Mouse (Mus musculus) kidney, adult 2 months (tissue): ENCODE results near the gene Trim69. TPM values are rescaled to one million over a fixed set of nuclear protein-coding genes. Genes with fewer than 3 reads are reported as not detected.

Experiments used
- DNase-seq: peaks from one replicate; pipeline ENCODE4 v3.0.0; 2021
- H3K27ac ChIP-seq: fragments of 200-500 bp; 2 replicates; pipeline ENCODE4 v1.5.1; 2012; ENCODE audit warnings: low read depth, low read length, control low read depth, inconsistent platforms; ENCODE audit not compliant: insufficient read depth
- H3K27me3 ChIP-seq: fragments of 200-500 bp; replicated peaks from 2 replicates; pipeline ENCODE4 v1.6.1; 2012; ENCODE audit warnings: mild to moderate bottlenecking, moderate library complexity, low read length, inconsistent platforms; ENCODE audit not compliant: control insufficient read depth, insufficient read depth
- H3K36me3 ChIP-seq: fragments of 200-500 bp; 2 replicates; pipeline ENCODE4 v1.6.1; 2012; ENCODE audit warnings: mild to moderate bottlenecking, moderate library complexity, low read length, inconsistent platforms; ENCODE audit not compliant: control insufficient read depth, insufficient read depth
- H3K4me1 ChIP-seq: fragments of 200-500 bp; 2 replicates; pipeline ENCODE4 v1.6.1; 2011; ENCODE audit warnings: low read length; ENCODE audit not compliant: control insufficient read depth, insufficient read depth
- H3K4me3 ChIP-seq: fragments of 200-500 bp; 2 replicates; pipeline ENCODE4 v1.5.1; 2011; ENCODE audit warnings: mild to moderate bottlenecking, low read depth, low read length, control low read depth; ENCODE audit not compliant: insufficient read depth
- CTCF ChIP-seq: fragments of 200-500 bp; conservative IDR thresholded peaks from 2 replicates; pipeline ENCODE4 v1.5.1; 2011; ENCODE audit warnings: low read depth, mild to moderate bottlenecking, control low read depth, low read length, moderate library complexity, mixed read lengths; ENCODE audit not compliant: insufficient read depth, insufficient read length
- POLR2A ChIP-seq: fragments of 200-500 bp; IDR thresholded peaks from one replicate; pipeline ENCODE4 v1.6.1; 2011; ENCODE audit warnings: low read depth, low read length, control low read depth
- WGBS: fragments of 180-500 bp; shearing (Covaris S2); methylation state at CpG from one replicate; pipeline ENCODE4 v1.1.7; 2018; 5-methylcytosine and 5-hydroxymethylcytosine counted together
- polyA plus RNA-seq: library from polyadenylated mRNA; depleted of rRNA; stranded (reverse); fragments of >200 nt; gene quantifications from 2 replicates; pipeline ENCODE4 v1.2.3, GENCODE M21; 2012

Trim69 gene
- polyA plus RNA-seq, 1 experiment = not detected

DNA sequence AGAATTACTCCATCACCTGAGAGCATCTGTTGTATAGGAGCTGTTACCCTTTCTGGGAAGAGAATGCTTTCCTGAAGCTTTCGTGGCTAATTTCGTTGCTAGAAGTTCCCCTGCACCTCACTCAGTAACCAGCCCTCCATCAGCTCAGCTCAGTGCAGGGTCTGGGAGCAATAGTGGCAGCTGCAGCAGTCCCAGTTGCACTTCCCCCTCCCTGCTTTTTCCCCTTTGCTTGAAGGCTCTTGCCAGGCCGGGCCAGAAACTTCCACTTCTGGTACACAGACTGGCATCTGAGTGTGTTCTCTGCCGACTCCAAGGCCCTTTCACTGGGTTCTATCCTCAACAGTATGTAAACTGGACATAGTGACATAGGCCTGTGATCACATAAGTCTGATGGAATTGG, 24.6 kb downstream of the Trim69 start:
- no peak for TF ChIP-seq POLR2A
- no peak for TF ChIP-seq CTCF
- 86% methylated on average over 4 of the region's 4 CpGs for WGBS
- DNase-seq = no peak

DNA sequence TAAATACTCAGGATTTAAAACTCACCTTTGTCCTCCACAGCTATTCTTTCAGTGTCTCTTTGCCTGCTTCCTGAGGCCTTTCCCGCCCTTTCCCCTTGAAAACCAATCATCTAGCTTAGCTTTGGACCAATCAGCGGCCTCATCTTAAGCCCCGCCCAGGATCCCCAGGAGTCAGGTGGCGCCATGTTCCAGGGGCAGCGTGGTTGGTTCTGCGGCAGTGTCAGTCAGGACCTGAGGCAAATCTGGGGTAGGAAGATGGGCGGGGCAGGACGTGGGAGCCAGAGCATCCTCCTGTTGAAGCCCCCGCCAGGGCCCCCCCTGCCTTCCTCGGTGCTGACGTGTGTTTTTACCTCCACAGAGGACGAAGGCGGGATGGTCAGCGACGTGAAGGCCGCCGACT, 25.6 kb downstream of the Trim69 start, which contains the start of the genes Patl2 and Terb2:
Patl2 (minus strand) TSS at position 84 of the 400 bp plus-strand sequence.
Terb2 (plus strand) TSS at position 167 of the 400 bp plus-strand sequence.
- no peak for DNase-seq
- no peak within 1 kb of the TSS for H3K4me3 ChIP-seq
- H3K4me1 ChIP-seq = no peaks in the 10 kb centered on the region
- no peak within 1 kb of the TSS for H3K27ac ChIP-seq
- WGBS = 86% methylated on average over 17 of the region's 17 CpGs
- no peaks in the 10 kb centered on the region for H3K27me3 ChIP-seq
- no peaks in the 10 kb centered on the region for H3K36me3 ChIP-seq
- TF ChIP-seq POLR2A (no peak), CTCF (no peak)

More for the DNA sequence above, 24.6 kb downstream of the Trim69 start:
- H3K36me3 ChIP-seq = no peaks in the 10 kb centered on the region
- no peaks in the 10 kb centered on the region for H3K27me3 ChIP-seq
- H3K4me1 ChIP-seq = no peaks in the 10 kb centered on the region
- H3K4me3 ChIP-seq = no peak overlapping the region
- H3K27ac ChIP-seq = no peak overlapping the region

DNA sequence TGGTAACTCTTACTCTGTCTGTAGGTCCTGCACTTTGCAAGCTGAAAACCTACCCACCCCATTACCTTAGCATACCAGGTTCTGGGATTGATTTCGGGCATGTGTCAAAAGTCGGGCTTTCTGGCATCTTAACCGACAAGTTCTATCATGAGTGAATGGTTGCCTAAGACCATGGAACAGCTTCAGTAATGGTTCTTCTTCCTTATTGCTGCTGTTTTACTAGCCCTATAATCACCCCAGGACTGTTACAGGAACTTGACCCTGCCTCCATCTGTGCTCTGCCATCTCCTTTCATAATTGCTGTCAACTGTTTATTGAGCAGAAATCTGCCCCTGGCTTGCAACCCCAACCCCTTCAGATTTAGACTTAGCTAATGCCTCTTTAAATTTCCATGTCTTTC, 26.3 kb downstream of the Trim69 start:
- Histone ChIP-seq H3K4me3 (no peak overlapping the region), H3K36me3 (no peaks in the 10 kb centered on the region), H3K4me1 (no peaks in the 10 kb centered on the region), H3K27me3 (no peaks in the 10 kb centered on the region), H3K27ac (no peak overlapping the region)
- 89% methylated on average over 3 of the region's 3 CpGs for WGBS
- TF ChIP-seq POLR2A (no peak), CTCF (no peak)
- DNase-seq = no peak

DNA sequence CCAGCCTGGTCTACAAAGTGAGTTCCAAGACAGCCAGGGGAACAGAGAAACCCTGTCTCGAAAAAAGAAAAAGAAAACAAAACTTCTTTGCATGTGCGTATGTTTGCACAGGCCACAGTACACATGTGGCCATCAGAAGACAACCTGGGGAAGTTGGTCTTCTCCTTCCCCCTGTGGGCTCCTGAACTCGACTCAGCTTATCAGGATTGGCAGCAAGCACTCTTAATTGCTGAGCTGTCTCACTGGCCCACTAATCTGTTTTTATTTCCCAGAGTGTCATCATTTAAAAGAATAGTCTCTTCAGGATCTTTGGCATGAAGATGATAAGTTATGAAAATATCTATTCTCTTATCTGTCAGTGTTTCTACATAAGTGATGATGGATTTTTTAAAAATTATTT, 31.3 kb downstream of the Trim69 start:
- TF ChIP-seq CTCF (no peak), POLR2A (no peak)
- H3K27ac ChIP-seq = no peak overlapping the region
- WGBS = 73% methylated on average over 3 of the region's 3 CpGs
- H3K4me3 ChIP-seq = no peak overlapping the region
- DNase-seq = no peak
- no peaks in the 10 kb centered on the region for H3K4me1 ChIP-seq
- H3K27me3 ChIP-seq = no peaks in the 10 kb centered on the region
- H3K36me3 ChIP-seq = no peaks in the 10 kb centered on the region

DNA sequence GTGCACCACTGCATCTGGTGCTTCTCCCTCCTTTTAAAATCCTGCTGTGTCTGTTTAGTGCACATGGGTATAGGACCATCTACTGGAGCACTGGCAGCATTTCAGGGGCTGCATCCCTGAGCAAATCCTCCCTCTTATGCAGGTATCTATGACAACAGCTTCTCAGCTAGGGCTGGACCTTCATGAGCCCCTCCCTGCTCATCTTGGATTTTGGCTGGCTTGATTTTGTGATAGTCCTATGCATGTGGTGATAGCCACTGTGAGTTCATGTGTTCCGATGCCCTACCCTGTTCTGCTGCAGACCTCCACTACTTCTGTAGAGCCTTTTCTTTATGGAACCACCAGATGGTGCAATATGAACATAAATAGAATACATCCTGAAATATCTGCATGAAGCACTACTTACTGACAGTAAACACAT, 34.0 kb downstream of the Trim69 start:
- H3K27me3 ChIP-seq = no peaks in the 10 kb centered on the region

DNA sequence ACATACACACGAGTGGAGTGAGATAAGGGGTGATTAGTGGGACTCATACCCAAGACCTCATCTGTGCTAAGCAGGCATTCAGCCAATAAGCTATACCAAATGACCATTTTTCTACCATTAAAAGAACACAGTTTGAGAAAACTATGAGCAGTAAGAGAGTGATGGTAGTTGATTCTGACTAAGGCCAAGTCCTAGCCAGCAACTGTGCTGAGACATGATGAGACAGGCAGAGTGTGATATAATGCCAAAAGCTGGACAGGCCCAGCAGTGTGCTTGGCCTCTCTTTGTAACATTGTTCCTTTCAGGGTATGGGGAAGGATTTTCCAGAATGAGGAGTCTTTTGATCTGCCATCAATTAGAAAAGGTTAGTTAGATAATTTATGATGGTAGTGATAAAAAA, 41.0 kb downstream of the Trim69 start:
- TF ChIP-seq POLR2A = no peak
- Histone ChIP-seq H3K27ac (no peak overlapping the region), H3K27me3 (no peaks in the 10 kb centered on the region), H3K36me3 (no peaks in the 10 kb centered on the region), H3K4me1 (no peaks in the 10 kb centered on the region), H3K4me3 (no peak overlapping the region)
- DNase-seq = no peak
- WGBS = 89% methylated on average over 1 of the region's 1 CpGs

More for the DNA sequence above, 34.0 kb downstream of the Trim69 start:
- Histone ChIP-seq H3K36me3 (no peaks in the 10 kb centered on the region), H3K4me1 (no peaks in the 10 kb centered on the region), H3K4me3 (no peak overlapping the region), H3K27ac (no peak overlapping the region)
- TF ChIP-seq POLR2A (no peak), CTCF (peak; percentile 51)
- peak; percentile 63 for DNase-seq
- 41% methylated on average over 1 of the region's 1 CpGs for WGBS

DNA sequence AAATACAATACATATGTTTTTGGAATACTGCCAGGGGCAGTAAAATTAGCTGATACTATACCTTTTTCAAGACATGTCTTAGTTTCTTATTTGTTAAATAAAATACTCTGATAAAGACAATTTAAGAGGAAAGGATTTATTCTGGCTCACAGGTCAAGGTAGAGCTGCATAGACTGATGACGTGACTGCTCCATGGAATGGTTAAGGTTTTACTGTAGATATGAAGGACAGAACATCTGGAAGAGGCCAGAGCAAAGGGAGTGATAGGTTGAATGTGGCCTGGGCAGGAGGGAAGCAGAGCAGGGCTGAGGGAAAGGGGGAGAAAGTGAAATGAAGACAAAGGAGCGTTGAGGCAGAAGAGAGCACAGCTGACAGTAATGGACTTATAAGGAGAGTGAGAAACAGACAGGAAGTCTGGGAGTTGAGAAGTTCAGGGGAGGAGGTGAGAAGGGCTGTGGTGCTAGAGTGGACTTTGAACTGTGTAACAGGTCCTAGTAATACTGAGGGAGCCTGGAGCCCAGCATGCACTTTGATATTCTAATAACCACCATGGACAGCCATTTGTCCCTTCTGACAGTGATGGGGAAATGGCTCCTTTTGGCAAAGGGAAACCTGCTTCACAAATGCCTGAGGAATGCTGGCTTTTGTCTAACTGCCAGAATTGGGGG, 46.1 kb downstream of the Trim69 start:
- Histone ChIP-seq H3K4me1 (no peaks in the 10 kb centered on the region), H3K36me3 (no peaks in the 10 kb centered on the region), H3K4me3 (no peak overlapping the region), H3K27ac (no peak overlapping the region), H3K27me3 (no peaks in the 10 kb centered on the region)
- WGBS = 65% methylated on average over 2 of the region's 2 CpGs
- TF ChIP-seq POLR2A (no peak), CTCF (no peak)
- DNase-seq = peak; percentile 2
